Mouse (Mus musculus): ENCODE data around the gene Cbr4.

Cbr4 gene

DNA sequence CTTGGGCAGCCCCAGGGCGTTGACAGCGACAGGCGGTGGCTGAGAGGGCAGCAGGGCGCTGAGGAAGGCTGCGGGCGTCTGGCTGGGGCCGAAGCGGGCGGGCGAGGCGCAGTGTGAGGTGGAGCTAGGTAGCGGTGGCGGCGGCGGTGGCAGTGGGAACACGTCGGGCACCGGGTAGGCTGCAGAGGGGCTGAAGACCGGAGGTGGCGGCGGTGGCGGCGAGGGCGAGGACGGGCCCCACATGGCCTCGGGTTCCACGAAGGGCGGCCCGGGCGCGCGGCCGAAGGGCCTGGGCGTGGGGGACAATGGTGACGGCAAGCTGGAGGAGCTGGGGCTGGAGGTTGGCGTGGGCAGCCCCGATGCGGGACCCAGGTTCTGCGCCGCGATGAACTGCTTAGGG is 62.1 kb downstream of the Cbr4 start:
- H3K36me3 ChIP-seq (ENCODE audit: insufficient read depth, low read length) = no peaks in the 10 kb centered on the region
- H3K27me3 ChIP-seq (ENCODE audit: insufficient read depth, low read length) = peaks cover 39% of the 10 kb centered on the region
- H3K4me1 ChIP-seq (replicated peaks; ENCODE audit: low read depth, low read length) = peaks cover 17% of the 10 kb centered on the region; the same call in 1 of the 2 replicates
- TF ChIP-seq NANOG (IDR thresholded peaks at IDR 0.05; ENCODE audit: borderline replicate concordance, low read length) (no peak), POU5F1 (IDR thresholded peaks at IDR 0.05; ENCODE audit: borderline replicate concordance, low read length) (no peak)
- peak overlapping the region; percentile 83 for H3K4me3 ChIP-seq (replicated peaks; ENCODE audit: low read length)
- peaks cover 9% of the 10 kb centered on the region for H3K9me3 ChIP-seq (ENCODE audit: low read length)

DNA sequence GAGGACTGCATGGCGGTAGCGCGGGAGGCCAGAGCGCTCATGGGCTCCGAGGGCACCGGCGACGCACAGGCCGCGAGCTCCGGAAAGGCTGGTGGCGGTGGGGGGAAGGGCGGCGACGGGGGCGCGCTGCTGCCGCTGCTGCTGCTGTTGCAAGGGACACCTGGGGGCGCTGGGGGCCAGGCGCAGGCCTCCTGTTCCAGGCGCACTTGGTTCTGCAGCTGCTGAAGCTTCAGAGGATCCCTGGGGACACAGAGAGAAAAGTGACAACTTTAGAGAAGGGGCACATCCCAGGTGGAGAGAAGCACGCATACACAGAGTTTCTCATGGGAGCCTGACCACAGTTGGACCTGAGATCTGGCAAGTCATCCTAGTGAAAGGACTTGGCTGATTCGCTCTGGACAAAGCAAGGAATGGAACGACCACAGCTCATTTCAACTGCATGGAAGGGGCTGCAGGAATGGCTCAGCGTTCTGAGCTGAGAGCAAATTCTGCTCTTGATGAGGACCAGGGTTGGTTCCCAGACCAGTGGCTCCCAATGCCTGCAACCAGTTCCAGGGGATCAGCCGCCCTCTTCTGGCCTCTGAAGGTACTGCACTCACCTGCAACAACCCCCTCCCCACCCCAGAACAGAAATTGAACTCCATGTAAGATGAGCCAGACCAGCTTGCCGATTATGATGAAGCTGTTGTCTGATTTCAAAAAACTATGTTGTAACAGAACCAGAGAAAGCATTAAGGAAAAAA is 62.6 kb downstream of the Cbr4 start:
- peaks cover 39% of the 10 kb centered on the region for H3K27me3 ChIP-seq (ENCODE audit: insufficient read depth, low read length)
- TF ChIP-seq CTCF (conservative IDR thresholded peaks at IDR 0.05; ENCODE audit: low read length) (peak; percentile 96), NANOG (IDR thresholded peaks at IDR 0.05; ENCODE audit: borderline replicate concordance, low read length) (no peak), POU5F1 (IDR thresholded peaks at IDR 0.05; ENCODE audit: borderline replicate concordance, low read length) (no peak)
- peak overlapping the region; percentile 83 for H3K4me3 ChIP-seq (replicated peaks; ENCODE audit: low read length)
- peaks cover 9% of the 10 kb centered on the region for H3K9me3 ChIP-seq (ENCODE audit: low read length)
- no peaks in the 10 kb centered on the region for H3K36me3 ChIP-seq (ENCODE audit: insufficient read depth, low read length)
- peaks cover 12% of the 10 kb centered on the region; the same call in 1 of the 2 replicates for H3K4me1 ChIP-seq (replicated peaks; ENCODE audit: low read depth, low read length)

DNA sequence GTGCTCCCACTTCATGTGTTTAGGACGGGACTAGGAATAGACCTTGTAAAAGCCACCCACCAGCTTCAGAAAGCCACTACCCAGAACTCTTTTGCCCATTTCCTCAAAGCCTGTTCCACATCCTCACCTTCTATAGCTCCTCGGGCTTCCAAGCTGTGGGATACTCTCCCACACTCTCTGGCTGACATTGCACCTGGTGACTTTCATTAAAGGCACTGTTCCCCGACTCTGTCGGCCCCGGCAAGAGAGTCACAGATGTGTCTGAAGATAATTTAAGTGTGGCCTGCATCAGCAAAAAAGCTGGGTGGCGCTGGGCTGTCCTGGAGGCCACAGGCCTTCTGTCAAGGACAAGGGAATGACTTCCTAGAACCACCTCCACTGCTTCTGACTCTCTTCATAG is 64.7 kb downstream of the Cbr4 start:
- no peaks in the 10 kb centered on the region for H3K36me3 ChIP-seq (ENCODE audit: insufficient read depth, low read length)
- no peak overlapping the region for H3K4me3 ChIP-seq (replicated peaks; ENCODE audit: low read length)
- TF ChIP-seq NANOG (IDR thresholded peaks at IDR 0.05; ENCODE audit: borderline replicate concordance, low read length) (no peak), CTCF (conservative IDR thresholded peaks at IDR 0.05; ENCODE audit: low read length) (no peak), POU5F1 (IDR thresholded peaks at IDR 0.05; ENCODE audit: borderline replicate concordance, low read length) (no peak)
- H3K4me1 ChIP-seq (replicated peaks; ENCODE audit: low read depth, low read length) = peaks cover 11% of the 10 kb centered on the region; the same call in 1 of the 2 replicates
- H3K27me3 ChIP-seq (ENCODE audit: insufficient read depth, low read length) = peaks cover 22% of the 10 kb centered on the region
- H3K9me3 ChIP-seq (ENCODE audit: low read length) = peaks cover 9% of the 10 kb centered on the region

DNA sequence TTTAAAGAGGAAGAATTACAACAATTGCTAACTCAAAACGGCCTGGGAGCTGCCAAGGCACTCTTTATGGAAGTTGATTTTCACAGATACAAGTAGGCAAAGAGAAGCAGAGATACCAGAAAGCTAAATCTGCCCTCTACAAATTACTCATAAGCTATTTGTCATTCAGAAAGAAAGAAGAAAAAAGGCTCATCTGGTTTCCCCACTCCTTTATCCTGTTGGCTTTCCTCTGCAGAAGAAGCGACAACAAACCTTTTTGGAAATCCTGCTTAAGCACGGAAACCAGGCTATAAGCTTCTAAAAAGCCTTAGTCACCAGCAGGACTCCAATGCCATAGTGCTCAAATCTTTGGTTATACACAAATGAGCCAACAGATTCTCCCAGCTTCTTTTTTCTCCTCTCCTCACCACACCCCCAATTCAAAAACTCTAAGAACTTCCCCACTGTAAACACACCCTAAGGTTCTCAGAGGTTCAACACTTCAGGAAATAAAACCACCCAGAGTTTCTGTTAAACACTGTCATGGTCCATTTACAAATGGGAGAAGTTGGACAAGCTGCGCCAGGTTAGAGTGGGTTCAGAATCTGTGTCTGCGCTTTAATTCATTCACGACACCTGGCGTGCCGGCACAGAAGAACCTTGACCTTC is 65.3 kb downstream of the Cbr4 start:
- peaks cover 21% of the 10 kb centered on the region for H3K27me3 ChIP-seq (ENCODE audit: insufficient read depth, low read length)
- no peak overlapping the region for H3K4me3 ChIP-seq (replicated peaks; ENCODE audit: low read length)
- TF ChIP-seq NANOG (IDR thresholded peaks at IDR 0.05; ENCODE audit: borderline replicate concordance, low read length) (no peak), CTCF (conservative IDR thresholded peaks at IDR 0.05; ENCODE audit: low read length) (no peak), POU5F1 (IDR thresholded peaks at IDR 0.05; ENCODE audit: borderline replicate concordance, low read length) (no peak)
- H3K9me3 ChIP-seq (ENCODE audit: low read length) = peaks cover 9% of the 10 kb centered on the region
- no peaks in the 10 kb centered on the region for H3K36me3 ChIP-seq (ENCODE audit: insufficient read depth, low read length)
- H3K4me1 ChIP-seq (replicated peaks; ENCODE audit: low read depth, low read length) = peaks cover 11% of the 10 kb centered on the region; the same call in 1 of the 2 replicates

DNA sequence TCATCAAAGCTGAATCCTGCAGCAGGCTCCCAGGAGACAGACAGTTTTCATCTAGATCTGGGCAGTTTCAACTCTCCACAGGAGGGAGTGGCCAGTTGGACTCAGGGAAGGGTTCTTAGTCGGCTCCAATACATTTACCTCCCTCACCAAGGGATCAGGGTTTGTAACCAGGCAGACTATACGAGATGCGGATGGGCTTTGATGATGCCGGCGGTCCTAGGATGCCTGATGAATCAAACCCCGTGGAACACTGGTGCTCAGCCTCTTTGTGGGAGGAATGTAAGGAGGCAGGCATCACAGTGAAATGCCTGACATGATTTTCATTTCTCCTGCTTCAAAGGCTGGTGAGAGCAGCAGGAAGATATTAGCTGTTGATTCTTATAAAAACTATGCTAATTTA is 67.8 kb downstream of the Cbr4 start:
- H3K36me3 ChIP-seq (ENCODE audit: insufficient read depth, low read length) = no peaks in the 10 kb centered on the region
- peaks cover 12% of the 10 kb centered on the region for H3K4me1 ChIP-seq (replicated peaks; ENCODE audit: low read depth, low read length)
- TF ChIP-seq NANOG (IDR thresholded peaks at IDR 0.05; ENCODE audit: borderline replicate concordance, low read length) = no peak
- TF ChIP-seq CTCF (conservative IDR thresholded peaks at IDR 0.05; ENCODE audit: low read length) = no peak
- TF ChIP-seq POU5F1 (IDR thresholded peaks at IDR 0.05; ENCODE audit: borderline replicate concordance, low read length) = no peak
- no peaks in the 10 kb centered on the region for H3K27me3 ChIP-seq (ENCODE audit: insufficient read depth, low read length)
- H3K9me3 ChIP-seq (ENCODE audit: low read length) = no peaks in the 10 kb centered on the region
- H3K4me3 ChIP-seq (replicated peaks; ENCODE audit: low read length) = no peak overlapping the region

DNA sequence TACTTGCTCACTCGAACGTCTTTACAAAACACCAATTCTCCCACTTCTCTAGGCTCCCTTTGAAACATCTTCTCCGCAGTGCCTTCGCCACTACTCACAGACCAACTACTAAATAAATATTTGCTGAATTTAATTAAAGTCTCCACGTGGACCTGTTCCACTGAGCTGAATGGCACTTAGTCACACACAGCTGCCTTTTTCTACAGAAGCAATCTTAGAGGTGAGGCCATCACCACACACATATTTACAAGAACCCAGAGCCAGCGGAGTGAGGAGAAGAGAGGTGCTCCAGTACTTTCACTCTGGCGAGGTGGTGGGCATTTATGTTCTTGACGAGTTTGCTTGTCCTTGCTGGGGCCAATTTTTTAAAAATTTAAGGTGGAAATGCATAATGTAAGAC is 68.7 kb downstream of the Cbr4 start:
- H3K9me3 ChIP-seq (ENCODE audit: low read length) = no peaks in the 10 kb centered on the region
- peaks cover 2% of the 10 kb centered on the region; the same call in 1 of the 2 replicates for H3K27me3 ChIP-seq (ENCODE audit: insufficient read depth, low read length)
- H3K4me1 ChIP-seq (replicated peaks; ENCODE audit: low read depth, low read length) = peaks cover 13% of the 10 kb centered on the region; the same call in 1 of the 2 replicates
- no peak overlapping the region for H3K4me3 ChIP-seq (replicated peaks; ENCODE audit: low read length)
- no peaks in the 10 kb centered on the region for H3K36me3 ChIP-seq (ENCODE audit: insufficient read depth, low read length)
- no peak for TF ChIP-seq CTCF (conservative IDR thresholded peaks at IDR 0.05; ENCODE audit: low read length)
- TF ChIP-seq POU5F1 (IDR thresholded peaks at IDR 0.05; ENCODE audit: borderline replicate concordance, low read length) = no peak
- TF ChIP-seq NANOG (IDR thresholded peaks at IDR 0.05; ENCODE audit: borderline replicate concordance, low read length) = no peak

All from E14TG2a.4 (cell line).